Mouse (Mus musculus) ovary, postnatal 14 days (tissue): ENCODE results near the gene Szt2.
A peak's percentile ranks its signal among the peaks of the same experiment; 100 is the strongest.

Experiments
- DNase-seq: peaks from one replicate; pipeline ENCODE4 v3.0.0; 2022; ENCODE audit warnings: low spot score

Gene Szt2

GRCm38 (mm10) chr4:118409142-118409900 is at the start of gene Szt2, which contains the start of gene Med8:
Szt2 (minus strand) TSS chr4:118409273.
Med8 (plus strand) TSS chr4:118409337.
- DNase-seq: peak; percentile 84

DNA sequence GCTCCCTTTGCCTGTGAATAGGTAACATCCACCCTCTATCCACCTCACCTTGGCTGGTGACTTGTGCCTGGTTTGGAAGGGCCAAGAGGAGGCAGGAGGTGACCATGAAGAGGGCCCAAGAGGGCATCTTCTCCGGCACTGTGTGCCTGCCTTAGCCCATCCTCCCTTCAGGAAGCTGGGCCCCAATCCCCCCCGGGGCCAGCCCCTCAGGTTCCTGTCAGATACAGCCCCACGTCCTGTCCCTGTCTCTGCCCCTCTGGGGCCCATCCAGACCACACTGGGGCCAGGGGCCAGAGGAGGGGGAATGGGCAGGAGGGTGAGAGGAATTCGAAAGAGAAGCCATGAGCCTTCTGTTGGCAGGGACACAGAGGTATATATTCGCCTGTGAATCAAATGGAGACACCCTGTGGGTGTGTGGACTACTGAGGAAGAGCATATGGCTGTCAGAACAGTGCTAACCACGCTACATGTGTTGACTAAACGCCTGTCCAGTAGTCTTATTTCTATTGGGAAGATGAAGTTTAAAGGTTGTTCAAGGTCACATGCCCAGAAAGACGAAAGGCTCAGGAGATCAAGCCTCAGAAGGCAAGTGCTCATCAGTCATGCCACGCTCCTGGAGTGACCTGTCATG is 48.4 kb upstream of the Szt2 start, which contains the start of gene Mpl:
Gene Mpl, minus strand, starts transcription at position 169 of the 631 bp plus-strand sequence.
- DNase-seq: no peak

GRCm38 (mm10) chr4:118446415-118447153 is 37.5 kb upstream of the Szt2 start:
- no peak for DNase-seq

- peak; percentile 31 for DNase-seq
Measured at GRCm38 (mm10) chr4:118445781-118446414, 36.8 kb upstream of the Szt2 start.

GRCm38 (mm10) chr4:118445088-118445487 is 36.0 kb upstream of the Szt2 start:
- DNase-seq: no peak

- DNase-seq: no peak
Measured at GRCm38 (mm10) chr4:118437829-118438253, 28.8 kb upstream of the Szt2 start.

GRCm38 (mm10) chr4:118436820-118437603 is 27.9 kb upstream of the Szt2 start, which contains the start of gene Cdc20:
Cdc20 (minus strand) TSS chr4:118437352.
- peak; percentile 84 for DNase-seq

- DNase-seq: no peak
Measured at GRCm38 (mm10) chr4:118432332-118432731, 23.3 kb upstream of the Szt2 start.

DNA sequence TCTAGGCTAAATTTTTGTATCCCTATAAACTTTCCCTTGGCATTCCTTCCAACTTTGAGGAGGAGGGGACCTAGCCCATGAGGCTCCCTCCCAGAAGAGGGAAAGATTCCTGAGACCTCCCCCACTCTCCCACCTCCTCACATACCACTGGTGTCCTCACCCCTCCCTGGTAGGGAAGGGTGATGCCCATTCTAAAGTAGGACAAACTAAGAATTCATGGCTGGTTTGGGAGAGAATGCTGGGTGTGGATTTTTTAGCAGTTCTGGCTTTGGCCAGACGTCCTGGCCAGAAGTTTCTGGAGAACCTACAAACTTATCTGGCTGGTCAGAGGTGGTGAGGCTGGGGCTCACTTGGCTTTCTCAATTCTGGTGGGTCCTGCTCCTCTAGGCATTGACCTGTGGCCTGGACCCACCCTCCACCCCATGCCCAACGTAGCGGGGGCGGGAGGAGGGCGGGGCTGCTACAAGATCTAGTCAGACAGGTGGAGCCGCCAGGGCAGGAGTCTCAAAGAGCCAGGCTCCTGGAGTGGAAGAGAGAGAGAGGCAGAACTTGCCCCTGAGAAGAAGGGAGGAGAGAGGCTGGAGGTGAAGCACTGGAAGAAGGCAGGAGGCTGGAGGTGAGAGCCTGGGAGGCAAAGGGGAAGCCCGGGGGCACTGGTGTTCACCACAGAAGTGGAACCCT is 20.3 kb upstream of the Szt2 start:
- no peak for DNase-seq

DNA sequence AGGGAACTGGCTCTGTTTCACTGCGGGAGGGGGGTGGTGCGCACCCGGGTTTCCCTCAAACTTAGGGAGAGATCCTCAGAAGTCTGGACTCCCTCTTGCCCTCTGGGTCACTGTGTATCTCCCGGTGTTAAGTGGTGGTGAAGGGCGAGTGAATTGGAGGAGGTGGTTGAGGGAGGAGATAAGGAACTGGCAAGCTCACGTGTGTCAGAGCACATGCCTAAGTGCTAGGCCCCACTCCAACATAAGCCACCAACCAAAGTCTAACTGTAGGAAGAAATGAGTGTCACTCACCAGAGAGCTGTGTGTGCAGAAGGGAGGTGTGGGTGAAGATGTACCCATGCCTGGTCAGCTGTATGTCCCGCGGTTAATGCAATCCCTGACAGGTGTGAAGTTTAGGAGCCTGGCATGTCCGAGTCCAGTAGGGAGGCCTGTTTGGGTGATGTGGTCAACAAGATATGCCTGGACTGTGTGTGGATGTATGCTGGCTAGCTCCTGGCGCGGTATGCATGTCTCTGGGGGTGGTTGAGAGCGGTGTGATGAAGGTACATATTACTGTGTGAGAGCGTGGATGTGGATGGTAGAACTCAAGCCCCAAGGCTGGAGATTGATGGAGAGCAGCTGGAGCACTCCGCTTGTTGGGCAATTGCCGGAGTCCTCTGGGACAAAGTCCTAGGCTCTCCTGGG is 19.6 kb upstream of the Szt2 start:
- no peak for DNase-seq

GRCm38 (mm10) chr4:118427768-118428451 is 18.8 kb upstream of the Szt2 start, which contains the start of gene Elovl1:
Elovl1 (plus strand) TSS chr4:118428093.
- peak; percentile 85 for DNase-seq

GRCm38 (mm10) chr4:118427415-118427767 is 18.3 kb upstream of the Szt2 start:
- DNase-seq: no peak

DNA sequence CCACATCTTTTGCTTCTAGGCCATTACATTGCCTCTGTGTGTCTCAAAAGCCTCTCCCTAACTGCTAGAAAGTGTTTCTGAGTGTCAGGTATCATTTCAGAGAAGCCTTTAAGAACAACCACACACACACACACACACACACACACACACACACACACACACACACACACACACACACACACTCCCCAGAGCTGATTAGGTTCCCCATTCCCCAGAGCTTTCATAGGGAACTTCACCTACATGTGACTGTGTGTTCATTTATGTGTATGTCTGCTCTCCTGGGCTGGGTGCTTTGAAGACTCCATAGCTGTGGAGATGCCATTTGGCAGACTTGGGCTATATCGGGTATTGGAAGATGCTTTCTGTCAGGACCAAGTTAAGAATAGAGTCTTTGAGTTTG is 16.3 kb upstream of the Szt2 start:
- no peak for DNase-seq

- no peak for DNase-seq
Measured at GRCm38 (mm10) chr4:118424541-118425160, 15.6 kb upstream of the Szt2 start.

DNA sequence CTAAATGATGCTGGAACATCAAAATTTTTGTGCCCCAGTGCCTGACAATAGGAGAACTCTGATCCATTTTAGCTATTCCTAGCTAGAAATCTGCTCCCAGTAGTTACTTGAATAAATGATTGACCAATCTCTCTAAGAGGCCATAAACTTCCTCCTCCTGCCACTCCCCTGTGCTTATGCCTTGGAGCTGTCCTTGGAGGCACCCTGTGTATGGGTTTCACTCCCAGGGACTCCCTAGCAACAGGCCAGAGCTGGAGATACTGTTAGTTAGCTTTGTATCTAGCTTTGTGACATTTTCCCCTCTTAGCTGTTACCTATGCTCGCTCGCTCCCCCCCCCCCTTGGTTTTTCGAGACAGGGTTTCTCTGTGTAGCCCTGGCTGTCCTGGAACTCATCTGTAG is 12.3 kb upstream of the Szt2 start:
- DNase-seq: no peak

DNA sequence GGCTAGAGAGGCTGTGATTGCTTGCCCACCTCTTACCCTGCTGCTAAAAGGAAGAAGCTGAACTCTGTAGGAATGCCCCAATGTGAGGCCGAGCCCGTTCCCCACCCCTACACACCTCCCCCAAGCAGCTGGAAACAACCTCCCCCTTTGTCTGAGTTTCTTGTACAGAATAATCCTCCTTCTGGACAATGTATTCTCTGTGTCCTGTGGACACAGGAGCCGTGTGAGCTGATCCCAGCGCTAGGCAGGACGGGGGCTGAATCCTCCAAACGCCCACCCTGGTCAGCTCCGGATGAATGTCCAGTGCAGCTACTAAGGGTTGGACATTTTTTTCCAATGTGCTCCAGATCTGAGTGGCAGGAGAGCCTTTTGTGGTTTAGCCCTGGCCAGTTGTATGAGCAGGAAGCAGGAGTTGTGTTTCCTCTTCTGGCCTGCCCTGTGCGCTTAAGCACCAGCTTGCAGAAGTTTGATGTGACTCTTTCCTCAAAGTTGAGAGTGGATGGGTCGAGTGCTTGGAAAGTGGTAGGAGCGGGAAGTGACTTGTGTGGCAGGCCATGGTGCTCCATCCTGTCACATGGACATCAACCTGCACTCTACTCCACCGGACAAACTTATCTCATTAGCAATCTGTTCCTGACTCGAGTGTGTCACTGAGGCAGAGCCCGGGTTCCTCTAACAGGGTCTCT is 8.2 kb upstream of the Szt2 start:
- DNase-seq: no peak

GRCm38 (mm10) chr4:118416329-118416728 is 7.3 kb upstream of the Szt2 start:
- DNase-seq: no peak

- no peak for DNase-seq
Measured at GRCm38 (mm10) chr4:118415779-118416178, 6.7 kb upstream of the Szt2 start.

- DNase-seq: no peak
Measured at GRCm38 (mm10) chr4:118413553-118413952, 4.5 kb upstream of the Szt2 start.
